Mouse (Mus musculus): ENCODE data around the gene Gse1. TPM values are rescaled to one million over a fixed set of nuclear protein-coding genes. Genes with fewer than 3 reads are reported as not detected.

Gse1 gene
- polyA plus RNA-seq, 1 experiment from 2014 or later = 6.4 TPM

DNA sequence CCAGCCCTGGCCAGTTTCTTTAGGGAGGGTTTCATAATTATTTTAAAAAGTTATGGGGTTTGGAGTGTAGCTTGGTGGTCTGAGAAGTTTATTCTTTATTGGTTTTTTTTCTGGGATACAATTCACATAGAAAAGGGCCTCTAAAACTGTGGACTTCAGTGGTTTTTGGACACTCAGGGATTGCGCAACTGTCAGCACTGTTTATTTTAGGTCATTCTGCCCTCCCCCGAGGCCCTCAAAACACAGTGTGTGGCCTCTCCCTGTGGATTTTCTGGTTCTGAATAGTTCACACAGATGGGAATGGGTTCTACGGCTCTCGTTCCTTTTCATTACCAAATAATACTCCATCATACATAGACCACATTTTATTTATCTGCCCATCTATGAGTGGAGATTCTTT, 15.0 kb downstream of the Gse1 start:
- no peaks in the 10 kb centered on the region for H3K27me3 ChIP-seq (replicated peaks; ENCODE audit: control insufficient read depth, insufficient read depth, low read length)
- ATAC-seq = no peak
- no peaks in the 10 kb centered on the region; the same call in 1 of the 2 replicates for H3K36me3 ChIP-seq (ENCODE audit: control insufficient read depth, insufficient read depth)
- H3K27ac ChIP-seq (ENCODE audit: low read depth, low read length) = peak overlapping the region; percentile 4; the same call in 1 of the 2 replicates
- H3K9ac ChIP-seq (ENCODE audit: low read depth, low read length) = no peak overlapping the region
- no peak overlapping the region for H3K4me3 ChIP-seq (ENCODE audit: low read depth, low read length)
- 69% methylated on average over 4 of the region's 4 CpGs for WGBS
- no peak overlapping the region for H3K4me2 ChIP-seq (replicated peaks; ENCODE audit: low read depth)
- H3K4me1 ChIP-seq (replicated peaks; ENCODE audit: control insufficient read depth, insufficient read depth, low read length) = no peaks in the 10 kb centered on the region
- H3K9me3 ChIP-seq (ENCODE audit: control insufficient read depth) = no peaks in the 10 kb centered on the region
- TF ChIP-seq CTCF (IDR thresholded peaks at IDR 0.05; ENCODE audit: low read depth) = no peak

DNA sequence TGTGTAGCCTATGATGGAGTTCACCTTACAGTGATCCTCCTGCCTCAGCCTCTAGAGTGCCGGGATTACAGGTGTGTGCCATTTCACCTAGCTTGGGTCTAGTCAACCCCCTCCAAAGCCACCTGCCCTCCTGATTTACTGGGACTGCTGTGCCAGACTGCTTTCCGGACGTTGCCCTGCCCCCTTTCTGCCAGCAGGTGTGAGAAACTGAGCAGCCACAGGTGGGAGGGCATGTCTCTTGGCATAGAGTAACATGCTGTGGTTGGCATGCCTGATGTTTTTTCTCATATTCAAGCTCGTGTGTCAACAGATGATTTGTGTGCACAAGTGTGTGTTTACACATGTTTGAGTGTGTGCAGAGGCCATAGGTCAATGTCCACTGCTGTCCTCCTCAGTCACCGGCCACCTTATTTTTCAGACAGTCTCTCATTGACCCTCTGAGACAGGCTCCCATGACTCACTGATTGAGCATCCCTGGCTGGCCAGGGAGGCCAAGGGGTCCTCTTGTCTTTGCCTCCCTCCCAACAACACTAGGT, 15.7 kb downstream of the Gse1 start:
- no peaks in the 10 kb centered on the region for H3K9me3 ChIP-seq (ENCODE audit: control insufficient read depth)
- no peaks in the 10 kb centered on the region for H3K27me3 ChIP-seq (replicated peaks; ENCODE audit: control insufficient read depth, insufficient read depth, low read length)
- H3K4me1 ChIP-seq (replicated peaks; ENCODE audit: control insufficient read depth, insufficient read depth, low read length) = no peaks in the 10 kb centered on the region
- no peak overlapping the region for H3K27ac ChIP-seq (ENCODE audit: low read depth, low read length)
- H3K4me2 ChIP-seq (replicated peaks; ENCODE audit: low read depth) = no peak overlapping the region
- no peak for TF ChIP-seq CTCF (IDR thresholded peaks at IDR 0.05; ENCODE audit: low read depth)
- H3K36me3 ChIP-seq (ENCODE audit: control insufficient read depth, insufficient read depth) = no peaks in the 10 kb centered on the region; the same call in 1 of the 2 replicates
- ATAC-seq = no peak
- H3K9ac ChIP-seq (ENCODE audit: low read depth, low read length) = no peak overlapping the region
- no peak overlapping the region for H3K4me3 ChIP-seq (ENCODE audit: low read depth, low read length)
- WGBS = 77% methylated on average over 5 of the region's 5 CpGs

DNA sequence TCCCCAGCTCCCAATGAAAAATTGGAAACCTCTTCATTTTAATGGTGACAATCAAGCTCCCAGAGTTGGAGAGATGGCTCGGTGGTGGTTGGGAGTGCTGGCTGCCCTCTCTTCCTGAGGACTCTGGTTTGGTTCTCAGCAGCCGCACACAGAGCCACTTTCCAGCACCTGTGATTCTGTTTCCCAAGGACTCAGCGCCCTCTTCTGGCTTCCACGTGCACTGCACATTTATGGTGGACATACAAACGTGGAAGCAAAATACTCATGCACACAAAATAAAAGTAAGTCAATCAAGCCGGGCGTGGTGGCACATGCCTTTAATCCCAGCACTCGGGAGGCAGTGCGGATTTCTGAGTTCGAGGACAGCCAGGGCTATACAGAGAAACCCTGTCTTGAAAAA, 16.3 kb downstream of the Gse1 start:
- Histone ChIP-seq H3K36me3 (ENCODE audit: control insufficient read depth, insufficient read depth) (no peaks in the 10 kb centered on the region; the same call in 1 of the 2 replicates), H3K9me3 (ENCODE audit: control insufficient read depth) (no peaks in the 10 kb centered on the region), H3K4me2 (replicated peaks; ENCODE audit: low read depth) (no peak overlapping the region), H3K9ac (ENCODE audit: low read depth, low read length) (no peak overlapping the region), H3K4me3 (ENCODE audit: low read depth, low read length) (no peak overlapping the region), H3K27me3 (replicated peaks; ENCODE audit: control insufficient read depth, insufficient read depth, low read length) (no peaks in the 10 kb centered on the region), H3K4me1 (replicated peaks; ENCODE audit: control insufficient read depth, insufficient read depth, low read length) (no peaks in the 10 kb centered on the region), H3K27ac (ENCODE audit: low read depth, low read length) (no peak overlapping the region)
- no peak for ATAC-seq
- WGBS = 93% methylated on average over 10 of the region's 10 CpGs
- peak; percentile 42 for TF ChIP-seq CTCF (IDR thresholded peaks at IDR 0.05; ENCODE audit: low read depth)

DNA sequence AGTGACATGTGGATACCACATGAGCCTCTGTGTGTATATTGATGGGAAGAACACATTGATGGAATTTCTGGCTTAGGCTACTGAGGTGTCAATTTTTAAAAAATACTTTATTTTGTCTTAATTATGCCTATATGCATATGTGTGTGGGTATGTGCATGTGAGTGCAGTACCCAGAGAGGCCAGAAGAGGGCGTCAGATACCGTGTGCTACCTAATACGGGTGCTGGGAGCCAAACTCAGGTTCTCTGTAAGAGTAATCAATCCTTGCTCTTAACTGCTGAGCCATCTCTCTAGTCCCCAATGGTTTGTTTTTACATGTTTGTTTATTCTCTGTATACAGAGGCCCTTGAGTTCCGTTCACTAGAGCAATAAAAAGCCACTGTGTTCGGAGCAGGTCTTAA, 19.4 kb downstream of the Gse1 start:
- WGBS = 64% methylated on average over 5 of the region's 5 CpGs
- H3K27me3 ChIP-seq (replicated peaks; ENCODE audit: control insufficient read depth, insufficient read depth, low read length) = no peaks in the 10 kb centered on the region
- no peak overlapping the region for H3K27ac ChIP-seq (ENCODE audit: low read depth, low read length)
- no peak overlapping the region for H3K9ac ChIP-seq (ENCODE audit: low read depth, low read length)
- no peak for ATAC-seq
- TF ChIP-seq CTCF (IDR thresholded peaks at IDR 0.05; ENCODE audit: low read depth) = peak; percentile 60
- no peaks in the 10 kb centered on the region; the same call in 1 of the 2 replicates for H3K36me3 ChIP-seq (ENCODE audit: control insufficient read depth, insufficient read depth)
- 0 out of 2 replicates have a peak, but pooled peaks cover 2% of the 10 kb centered on the region for H3K4me1 ChIP-seq (replicated peaks; ENCODE audit: control insufficient read depth, insufficient read depth, low read length)
- H3K9me3 ChIP-seq (ENCODE audit: control insufficient read depth) = no peaks in the 10 kb centered on the region
- no peak overlapping the region for H3K4me2 ChIP-seq (replicated peaks; ENCODE audit: low read depth)
- no peak overlapping the region for H3K4me3 ChIP-seq (ENCODE audit: low read depth, low read length)

DNA sequence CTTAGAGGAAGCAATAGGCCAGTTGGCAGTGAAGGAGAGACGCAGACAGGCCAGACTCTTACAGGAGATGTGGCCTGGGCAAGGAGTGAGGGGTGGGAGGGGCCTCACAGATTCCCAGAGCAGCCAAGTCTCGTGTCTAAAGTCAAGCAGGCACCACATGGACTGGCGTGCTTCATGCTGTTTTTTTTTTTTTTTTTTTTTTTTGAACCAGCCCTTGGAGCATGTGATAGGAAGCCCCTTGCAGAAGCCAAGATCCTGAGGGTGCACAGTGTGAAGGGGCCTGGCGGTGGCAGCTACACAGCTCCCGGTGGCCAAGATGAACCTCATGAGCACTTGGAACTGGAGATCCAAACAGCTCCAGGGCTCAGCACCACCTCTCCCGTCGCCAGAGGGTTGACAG, 19.8 kb downstream of the Gse1 start:
- no peak overlapping the region for H3K9ac ChIP-seq (ENCODE audit: low read depth, low read length)
- WGBS = 58% methylated on average over 6 of the region's 7 CpGs
- H3K27ac ChIP-seq (ENCODE audit: low read depth, low read length) = no peak overlapping the region

DNA sequence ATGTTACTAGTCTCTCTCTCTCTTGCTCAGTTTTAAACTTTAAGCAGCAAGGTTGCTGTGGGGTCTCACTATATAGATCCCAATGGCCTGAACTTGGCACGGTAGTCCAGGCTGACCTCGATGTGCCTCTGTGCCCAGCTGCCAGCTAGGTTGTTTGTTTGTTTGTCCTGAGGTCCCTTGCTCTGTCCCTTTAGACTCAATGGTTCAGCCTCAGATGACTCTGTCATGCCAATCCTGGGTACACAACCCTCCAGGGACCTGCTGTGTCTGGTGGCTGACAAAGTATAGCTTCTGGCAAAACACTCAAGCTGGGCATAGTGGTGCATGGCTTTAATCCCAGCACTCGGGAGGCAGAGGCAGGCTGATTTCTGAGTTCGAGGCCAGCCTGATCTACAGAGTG, 20.2 kb downstream of the Gse1 start:
- Histone ChIP-seq H3K9ac (ENCODE audit: low read depth, low read length) (no peak overlapping the region), H3K4me1 (replicated peaks; ENCODE audit: control insufficient read depth, insufficient read depth, low read length) (0 out of 2 replicates have a peak, but pooled peaks cover 2% of the 10 kb centered on the region), H3K4me3 (ENCODE audit: low read depth, low read length) (no peak overlapping the region), H3K27ac (ENCODE audit: low read depth, low read length) (no peak overlapping the region), H3K4me2 (replicated peaks; ENCODE audit: low read depth) (no peak overlapping the region), H3K36me3 (ENCODE audit: control insufficient read depth, insufficient read depth) (no peaks in the 10 kb centered on the region; the same call in 1 of the 2 replicates), H3K27me3 (replicated peaks; ENCODE audit: control insufficient read depth, insufficient read depth, low read length) (no peaks in the 10 kb centered on the region), H3K9me3 (ENCODE audit: control insufficient read depth) (no peaks in the 10 kb centered on the region)
- WGBS = 92% methylated on average over 4 of the region's 4 CpGs
- ATAC-seq = no peak
- no peak for TF ChIP-seq CTCF (IDR thresholded peaks at IDR 0.05; ENCODE audit: low read depth)

More for the DNA sequence above, 19.8 kb downstream of the Gse1 start:
- Histone ChIP-seq H3K9me3 (ENCODE audit: control insufficient read depth) (no peaks in the 10 kb centered on the region), H3K4me1 (replicated peaks; ENCODE audit: control insufficient read depth, insufficient read depth, low read length) (0 out of 2 replicates have a peak, but pooled peaks cover 2% of the 10 kb centered on the region), H3K36me3 (ENCODE audit: control insufficient read depth, insufficient read depth) (no peaks in the 10 kb centered on the region; the same call in 1 of the 2 replicates), H3K4me2 (replicated peaks; ENCODE audit: low read depth) (no peak overlapping the region), H3K4me3 (ENCODE audit: low read depth, low read length) (no peak overlapping the region), H3K27me3 (replicated peaks; ENCODE audit: control insufficient read depth, insufficient read depth, low read length) (no peaks in the 10 kb centered on the region)
- no peak for TF ChIP-seq CTCF (IDR thresholded peaks at IDR 0.05; ENCODE audit: low read depth)
- no peak for ATAC-seq
